Mouse (Mus musculus) kidney, adult 2 months (tissue): ENCODE data around the gene Olfr1201.

ENCODE experiments used
- CTCF ChIP-seq: fragments of 200-500 bp; conservative IDR thresholded peaks from 2 replicates; pipeline ENCODE4 v1.5.1; 2011; ENCODE audit warnings: low read depth, mild to moderate bottlenecking, control low read depth, low read length, moderate library complexity, mixed read lengths; ENCODE audit not compliant: insufficient read depth, insufficient read length
- POLR2A ChIP-seq: fragments of 200-500 bp; IDR thresholded peaks from one replicate; pipeline ENCODE4 v1.6.1; 2011; ENCODE audit warnings: low read depth, low read length, control low read depth

- no peak for TF ChIP-seq CTCF
- TF ChIP-seq POLR2A: no peak
Observed at GRCm38 (mm10) chr2:88814196-88814595, 21.4 kb downstream of the Olfr1201 start, which contains the start of gene Olfr1202.
